Mouse (Mus musculus): ENCODE measurements around the gene S100a2. TPM values are rescaled to one million over a fixed set of nuclear protein-coding genes. Genes with fewer than 3 reads are reported as not detected.

The S100a2 gene
- total RNA-seq, 2 experiments from 2014 or later: not detected

- intact Hi-C loops (cut with DNase I): loop anchor here (5.0 kb wide), 2 partner anchors 63 to 118 kb away; partner anchors contain the start of gene S100a7a
Observed at GRCm38 (mm10) chr3:90589390-90589789, 657 bp upstream of the S100a2 start.

GRCm38 (mm10) chr3:90594466-90594865 lies 4.4 kb downstream of the S100a2 start:
- intact Hi-C loops (cut with DNase I): no loop called here
- no peak for DNase-seq

More at GRCm38 (mm10) chr3:90589390-90589789, 657 bp upstream of the S100a2 start:
- no peak for DNase-seq

- no peak for DNase-seq
- intact Hi-C loops (cut with DNase I): no loop called here
Observed at GRCm38 (mm10) chr3:90595556-90595955, 5.5 kb downstream of the S100a2 start.

- intact Hi-C loops (cut with DNase I): no loop called here
- no peak for DNase-seq
Observed at GRCm38 (mm10) chr3:90596810-90597209, 6.8 kb downstream of the S100a2 start.

- no peak for DNase-seq
- intact Hi-C loops (cut with DNase I): no loop called here
Observed at GRCm38 (mm10) chr3:90597736-90598135, 7.7 kb downstream of the S100a2 start.

- no peak for DNase-seq
- intact Hi-C loops (cut with DNase I): no loop called here
Observed at GRCm38 (mm10) chr3:90598212-90598611, 8.2 kb downstream of the S100a2 start.

- peak; percentile 50 to 55 for DNase-seq
- intact Hi-C loops (cut with DNase I): no loop called here
Observed at GRCm38 (mm10) chr3:90599401-90599800, 9.4 kb downstream of the S100a2 start.

GRCm38 (mm10) chr3:90600036-90600435 lies 10.0 kb downstream of the S100a2 start:
- DNase-seq: no peak
- intact Hi-C loops (cut with DNase I): no loop called here

- peak in 1 of 2 experiments; percentile 67 for DNase-seq
- intact Hi-C loops (cut with DNase I): no loop called here
Observed at GRCm38 (mm10) chr3:90600458-90601195, 10.6 kb downstream of the S100a2 start.

- DNase-seq: no peak
- intact Hi-C loops (cut with DNase I): no loop called here
Observed at GRCm38 (mm10) chr3:90601486-90602110, 11.6 kb downstream of the S100a2 start, which contains the start of gene Gm42674. Gene Gm42674, plus strand, starts transcription at chr3:90601904.

- peak in 1 of 2 experiments; percentile 62 for DNase-seq
- intact Hi-C loops (cut with DNase I): no loop called here
Observed at GRCm38 (mm10) chr3:90603623-90604022, 13.6 kb downstream of the S100a2 start, which contains the start of gene S100a4. Gene S100a4, plus strand, starts transcription at chr3:90603771.

- intact Hi-C loops (cut with DNase I): no loop called here
- peak; percentile 85 to 87 for DNase-seq
Observed at GRCm38 (mm10) chr3:90604416-90604815, 14.4 kb downstream of the S100a2 start.

- intact Hi-C loops (cut with DNase I): no loop called here
- no peak for DNase-seq
Observed at GRCm38 (mm10) chr3:90605049-90605448, 15.0 kb downstream of the S100a2 start.

- no peak for DNase-seq
- intact Hi-C loops (cut with DNase I): no loop called here
Observed at GRCm38 (mm10) chr3:90605736-90606135, 15.7 kb downstream of the S100a2 start.

GRCm38 (mm10) chr3:90606185-90606584 lies 16.1 kb downstream of the S100a2 start:
- intact Hi-C loops (cut with DNase I): no loop called here

GRCm38 (mm10) chr3:90607361-90607760 lies 17.3 kb downstream of the S100a2 start:
- intact Hi-C loops (cut with DNase I): no loop called here
- no peak for DNase-seq

More at GRCm38 (mm10) chr3:90606185-90606584, 16.1 kb downstream of the S100a2 start:
- DNase-seq: peak; percentile 57 to 61

GRCm38 (mm10) chr3:90608223-90608622 lies 18.2 kb downstream of the S100a2 start, which contains the start of gene S100a5:
Gene S100a5, plus strand, starts transcription at chr3:90608523.
- DNase-seq: no peak

GRCm38 (mm10) chr3:90609102-90609501 lies 19.1 kb downstream of the S100a2 start:
- intact Hi-C loops (cut with DNase I): no loop called here
- DNase-seq: no peak

More at GRCm38 (mm10) chr3:90608223-90608622, 18.2 kb downstream of the S100a2 start, which contains the start of gene S100a5:
- intact Hi-C loops (cut with DNase I): no loop called here

GRCm38 (mm10) chr3:90611494-90611893 lies 21.4 kb downstream of the S100a2 start:
- no peak for DNase-seq
- intact Hi-C loops (cut with DNase I): no loop called here

GRCm38 (mm10) chr3:90612061-90612460 lies 22.0 kb downstream of the S100a2 start:
- intact Hi-C loops (cut with DNase I): no loop called here
- no peak for DNase-seq

- DNase-seq: peak; percentile 71 to 78
- intact Hi-C loops (cut with DNase I): no loop called here
Observed at GRCm38 (mm10) chr3:90612728-90613291, 22.8 kb downstream of the S100a2 start, which contains the start of gene S100a6. Gene S100a6, plus strand, starts transcription at chr3:90612882.
